Mouse (Mus musculus) ovary, adult 18-20 months (tissue): Measurements from ENCODE around the gene Crebl2.

Experiments
- DNase-seq: peaks from one replicate; pipeline ENCODE4 v3.0.0; 2022; ENCODE audit warnings: low spot score, mixed read lengths

Crebl2 gene

GRCm38 (mm10) chr6:134905811-134906210, 75.9 kb downstream of the Crebl2 start:
- DNase-seq = no peak
